Mouse (Mus musculus) MEL (cell line): ENCODE measurements at regions not wholly inside any gene's neighbourhood (a gene's known extent, or its start where the extent isn't known, plus 50 kb on each side); places are given as distances from the start of the nearest gene placed in this dataset.

Source experiments
- CTCF ChIP-seq, 3 experiments: IDR thresholded peaks in 2 of 3; conservative IDR thresholded peaks in 1 of 3; 2 replicates each; pipeline ENCODE4 v1.5.1; 2011 to 2012; ENCODE audit warnings: low read length in 3 of 3, low read depth in 2 of 3, mild to moderate bottlenecking in 2 of 3, improper control_type of control experiment in 1 of 3, inconsistent platforms in 1 of 3, mixed read lengths in 1 of 3, moderate library complexity in 1 of 3; ENCODE audit not compliant: control insufficient read depth in 1 of 3, insufficient read depth in 1 of 3, poor library complexity in 1 of 3, severe bottlenecking in 1 of 3
- ETS1 ChIP-seq: IDR thresholded peaks from 2 replicates; pipeline ENCODE4 v1.6.1; 2012; ENCODE audit warnings: low read depth, mild to moderate bottlenecking, inconsistent platforms, low read length, improper control_type of control experiment, moderate library complexity
- HCFC1 ChIP-seq: IDR thresholded peaks from 2 replicates; pipeline ENCODE4 v1.6.1; 2012; ENCODE audit warnings: low read depth, mild to moderate bottlenecking, inconsistent platforms, low read length, improper control_type of control experiment, moderate library complexity
- POLR2A ChIP-seq, 2 experiments: IDR thresholded peaks; 2 replicates each; pipeline ENCODE4 v1.6.1; 2011 to 2012; ENCODE audit warnings: low read length in 2 of 2, mild to moderate bottlenecking in 2 of 2, control low read depth in 1 of 2, improper control_type of control experiment in 1 of 2, low read depth in 1 of 2, moderate library complexity in 1 of 2; ENCODE audit not compliant: control insufficient read depth in 1 of 2, insufficient read depth in 1 of 2, poor library complexity in 1 of 2
- POLR2AphosphoS5 ChIP-seq: IDR thresholded peaks from 2 replicates; pipeline ENCODE4 v1.6.1; 2012; ENCODE audit warnings: low read depth, borderline replicate concordance, mild to moderate bottlenecking, inconsistent platforms, low read length, moderate library complexity, mixed read lengths
- SIN3A ChIP-seq: IDR thresholded peaks from 2 replicates; pipeline ENCODE4 v1.6.1; 2012; ENCODE audit warnings: low read length, improper control_type of control experiment, inconsistent platforms
- TCF12 ChIP-seq: IDR thresholded peaks from 2 replicates; pipeline ENCODE4 v1.6.1; 2014; ENCODE audit warnings: low read depth, mild to moderate bottlenecking, inconsistent platforms, low read length, improper control_type of control experiment, moderate library complexity
- USF1 ChIP-seq: IDR thresholded peaks from 2 replicates; pipeline ENCODE4 v1.6.1; 2014; ENCODE audit warnings: low read depth, mild to moderate bottlenecking, inconsistent platforms, low read length, improper control_type of control experiment, moderate library complexity
- ZNF384 ChIP-seq: IDR thresholded peaks from 2 replicates; pipeline ENCODE4 v1.6.1; 2012; ENCODE audit warnings: low read depth, mild to moderate bottlenecking, inconsistent platforms, low read length, improper control_type of control experiment

DNA sequence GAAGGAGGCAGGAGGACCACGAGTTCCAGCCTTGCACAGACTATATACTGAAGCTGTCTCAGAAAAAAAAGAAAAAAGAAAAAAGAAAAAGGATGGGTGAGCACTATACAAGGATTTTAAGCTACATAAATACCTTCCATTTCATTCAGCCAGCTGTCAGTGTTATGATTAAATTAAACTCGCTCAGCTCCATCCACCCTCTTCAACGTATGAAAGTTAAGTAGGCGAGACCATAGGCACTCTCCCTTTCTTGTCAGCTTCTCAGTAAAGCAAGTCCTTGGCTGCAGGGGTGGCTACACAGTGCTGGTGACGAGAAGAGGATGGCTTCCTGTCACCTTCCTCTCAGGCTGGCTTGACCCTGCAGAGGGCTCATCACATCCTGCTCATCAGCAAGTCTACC is 450.7 kb downstream of the Cd83 start:
- no peak for TF ChIP-seq CTCF (IDR thresholded peaks at IDR 0.05 in 2 of 3, conservative IDR thresholded peaks at IDR 0.05 in 1 of 3; ENCODE audit: control insufficient read depth in 1 of 3, insufficient read depth in 1 of 3, low read depth in 2 of 3, low read length in 3 of 3, poor library complexity in 1 of 3, severe bottlenecking in 1 of 3)
- no peak for TF ChIP-seq HCFC1
- no peak for TF ChIP-seq ZNF384
- no peak for TF ChIP-seq POLR2A (IDR thresholded peaks at IDR 0.05; ENCODE audit: control insufficient read depth in 1 of 2, insufficient read depth in 1 of 2, low read depth in 1 of 2, low read length in 2 of 2, poor library complexity in 1 of 2)
- TF ChIP-seq USF1: no peak
- TF ChIP-seq ETS1: no peak
- no peak for TF ChIP-seq POLR2AphosphoS5
- no peak for TF ChIP-seq SIN3A
- no peak for TF ChIP-seq TCF12
